Mouse (Mus musculus) MEL (cell line): ENCODE measurements around the gene Mthfd2l.

Experiments
- CTCF ChIP-seq, 3 experiments: IDR thresholded peaks in 2 of 3; conservative IDR thresholded peaks in 1 of 3; 2 replicates each; pipeline ENCODE4 v1.5.1; 2011 to 2012; ENCODE audit warnings: low read length in 3 of 3, low read depth in 2 of 3, mild to moderate bottlenecking in 2 of 3, improper control_type of control experiment in 1 of 3, inconsistent platforms in 1 of 3, mixed read lengths in 1 of 3, moderate library complexity in 1 of 3; ENCODE audit not compliant: control insufficient read depth in 1 of 3, insufficient read depth in 1 of 3, poor library complexity in 1 of 3, severe bottlenecking in 1 of 3
- E2F4 ChIP-seq: IDR thresholded peaks from 2 replicates; pipeline ENCODE4 v1.6.1; 2011; ENCODE audit warnings: low read depth, low read length, improper control_type of control experiment, borderline replicate concordance
- MAFK ChIP-seq: IDR thresholded peaks from 2 replicates; pipeline ENCODE4 v1.6.1; 2011; ENCODE audit warnings: low read depth, mild to moderate bottlenecking, low read length, improper control_type of control experiment, borderline replicate concordance
- POLR2A ChIP-seq, 2 experiments: IDR thresholded peaks; 2 replicates each; pipeline ENCODE4 v1.6.1; 2011 to 2012; ENCODE audit warnings: low read length in 2 of 2, mild to moderate bottlenecking in 2 of 2, control low read depth in 1 of 2, improper control_type of control experiment in 1 of 2, low read depth in 1 of 2, moderate library complexity in 1 of 2; ENCODE audit not compliant: control insufficient read depth in 1 of 2, insufficient read depth in 1 of 2, poor library complexity in 1 of 2
- RCOR1 ChIP-seq: IDR thresholded peaks from 2 replicates; pipeline ENCODE4 v1.6.1; 2012; ENCODE audit warnings: low read depth, mild to moderate bottlenecking, inconsistent platforms, low read length, improper control_type of control experiment
- TAL1 ChIP-seq: IDR thresholded peaks from 2 replicates; pipeline ENCODE4 v1.6.1; 2012; ENCODE audit warnings: mild to moderate bottlenecking, inconsistent platforms, low read length, moderate library complexity, mixed read lengths

DNA sequence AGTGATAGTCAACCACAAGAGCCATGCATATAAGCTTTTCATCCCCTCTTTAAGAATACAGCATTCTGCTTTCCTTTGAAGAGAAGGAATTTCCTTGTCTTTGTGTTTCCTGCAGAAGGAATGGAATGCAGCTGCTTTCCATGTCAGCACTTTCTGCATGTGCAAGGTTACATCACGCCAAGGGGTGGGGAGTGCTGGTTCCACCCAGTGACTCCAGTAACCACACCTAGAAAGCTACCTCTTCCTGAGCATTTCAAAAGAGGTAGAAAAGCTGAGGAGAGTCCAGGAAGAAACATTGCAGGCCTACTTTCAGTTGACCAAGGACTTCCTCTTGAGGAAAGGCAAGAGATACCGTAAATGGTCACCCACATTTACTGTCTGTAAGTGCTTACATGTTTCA is 104.4 kb downstream of the Mthfd2l start:
- no peak for TF ChIP-seq MAFK
- TF ChIP-seq CTCF (IDR thresholded peaks at IDR 0.05 in 2 of 3, conservative IDR thresholded peaks at IDR 0.05 in 1 of 3; ENCODE audit: control insufficient read depth in 1 of 3, insufficient read depth in 1 of 3, low read depth in 2 of 3, low read length in 3 of 3, poor library complexity in 1 of 3, severe bottlenecking in 1 of 3) = no peak
- no peak for TF ChIP-seq POLR2A (IDR thresholded peaks at IDR 0.05; ENCODE audit: control insufficient read depth in 1 of 2, insufficient read depth in 1 of 2, low read depth in 1 of 2, low read length in 2 of 2, poor library complexity in 1 of 2)
- no peak for TF ChIP-seq TAL1
- no peak for TF ChIP-seq E2F4
- TF ChIP-seq RCOR1 = no peak
